Comparison of ENCODE assay signal across 10 mouse cellular contexts in genomic region chr7:99079522-99079921, GRCm38 (mm10).
A peak's percentile ranks its signal among the peaks of the same experiment; 100 is the strongest.
DNase-seq lines count a peak whose midpoint lies in the region; ATAC-seq and TF ChIP-seq lines count a peak whose summit lies in the region.
"Had no signal": no experiment of that assay in that cellular context is flagged by ENCODE, and none has a peak within 500 bp of the region (broad histone marks: within the 10 kb centered on the region; RNA-seq: fewer than 3 reads in every experiment).

No protein-coding gene starts in this region.

- no peaks in the 10 kb centered on the region for H3K9me3 ChIP-seq in heart, postnatal 0 days (replicated peaks; ENCODE audit: control insufficient read depth, low read length)
- no peaks in the 10 kb centered on the region for H3K9me3 ChIP-seq in heart, embryonic 12.5 days (replicated peaks)
- H3K9me3 ChIP-seq in forebrain, embryonic 12.5 days, result no peaks in the 10 kb centered on the region
- H3K9me3 ChIP-seq: embryonic facial prominence, embryonic 13.5 days; liver, embryonic 15.5 days had no signal

- peaks cover 3% of the 10 kb centered on the region; the same call in 1 of the 2 replicates for H3K4me1 ChIP-seq in heart, postnatal 0 days (ENCODE audit: control insufficient read depth, insufficient read depth)
- H3K4me1 ChIP-seq in heart, embryonic 12.5 days (replicated peaks), result peaks cover 24% of the 10 kb centered on the region
- H3K4me1 ChIP-seq in forebrain, embryonic 12.5 days, result peaks cover 4% of the 10 kb centered on the region; the same call in 1 of the 2 replicates

- no peak overlapping the region for H3K27ac ChIP-seq in heart, postnatal 0 days (ENCODE audit: low read depth)
- no peak overlapping the region for H3K27ac ChIP-seq in heart, embryonic 12.5 days (ENCODE audit: poor library complexity, severe bottlenecking)
- no peak overlapping the region for H3K27ac ChIP-seq in forebrain, embryonic 12.5 days
- H3K27ac ChIP-seq: embryonic facial prominence, embryonic 13.5 days; liver, embryonic 15.5 days had no signal

- no peak overlapping the region for H3K4me2 ChIP-seq in heart, postnatal 0 days (ENCODE audit: low read depth, low read length)
- H3K4me2 ChIP-seq in heart, embryonic 12.5 days, result no peak overlapping the region
- no peak overlapping the region for H3K4me2 ChIP-seq in forebrain, embryonic 12.5 days
- H3K4me2 ChIP-seq: embryonic facial prominence, embryonic 13.5 days; liver, embryonic 15.5 days had no signal

- WGBS in heart, postnatal 0 days, result 34% methylated on average over 4 of the region's 4 CpGs
- WGBS in heart, embryonic 12.5 days, result 33% methylated on average over 4 of the region's 4 CpGs
- WGBS in forebrain, embryonic 12.5 days, result 46% methylated on average over 4 of the region's 4 CpGs

- peak; percentile 46 for DNase-seq in heart, postnatal 0 days (ENCODE audit: low spot score)
- peak; percentile 65 to 69 for DNase-seq in B cell, adult 2 months
- peak; percentile 78 for DNase-seq in adrenal gland, postnatal 10 days
- peak; percentile 50 for DNase-seq in embryo, embryonic 11.5 days (ENCODE audit: low read depth, low spot score)
- DNase-seq in left cerebral cortex, adult 11 months (ENCODE audit: low spot score), result peak; percentile 18
- DNase-seq in ovary, postnatal 36 days (ENCODE audit: low spot score), result peak; percentile 41

- no peaks in the 10 kb centered on the region for H3K27me3 ChIP-seq in heart, postnatal 0 days (ENCODE audit: control insufficient read depth, insufficient read depth, low read length)
- no peaks in the 10 kb centered on the region for H3K27me3 ChIP-seq in heart, embryonic 12.5 days (replicated peaks)
- H3K27me3 ChIP-seq in forebrain, embryonic 12.5 days, result no peaks in the 10 kb centered on the region
- H3K27me3 ChIP-seq: embryonic facial prominence, embryonic 13.5 days; liver, embryonic 15.5 days had no signal

- no peak overlapping the region for H3K4me3 ChIP-seq in heart, postnatal 0 days (ENCODE audit: low read depth, low read length)
- H3K4me3 ChIP-seq in heart, embryonic 12.5 days, result no peak overlapping the region
- no peak overlapping the region for H3K4me3 ChIP-seq in forebrain, embryonic 12.5 days (replicated peaks)
- H3K4me3 ChIP-seq: embryonic facial prominence, embryonic 13.5 days; liver, embryonic 15.5 days had no signal

- peak; percentile 69 for TF ChIP-seq CTCF in heart, postnatal 0 days (IDR thresholded peaks at IDR 0.05; ENCODE audit: low read depth)

- no peaks in the 10 kb centered on the region for H3K36me3 ChIP-seq in heart, postnatal 0 days (replicated peaks; ENCODE audit: control insufficient read depth, insufficient read depth, low read length)
- H3K36me3 ChIP-seq in heart, embryonic 12.5 days, result 0 out of 2 replicates have a peak, but pooled peaks cover 4% of the 10 kb centered on the region
- no peaks in the 10 kb centered on the region for H3K36me3 ChIP-seq in forebrain, embryonic 12.5 days (replicated peaks)
- H3K36me3 ChIP-seq: embryonic facial prominence, embryonic 13.5 days had no signal

- ATAC-seq in heart, postnatal 0 days (ENCODE audit: insufficient read depth, low read depth), result no peak
- no peak for ATAC-seq in heart, embryonic 12.5 days (ENCODE audit: insufficient number of reproducible peaks, low FRiP score)
- ATAC-seq in forebrain, embryonic 12.5 days (ENCODE audit: low FRiP score), result no peak

- no peak overlapping the region for H3K9ac ChIP-seq in heart, postnatal 0 days (replicated peaks; ENCODE audit: low read depth, low read length)
- no peak overlapping the region for H3K9ac ChIP-seq in heart, embryonic 12.5 days
- no peak overlapping the region for H3K9ac ChIP-seq in forebrain, embryonic 12.5 days
- H3K9ac ChIP-seq: embryonic facial prominence, embryonic 13.5 days; liver, embryonic 15.5 days had no signal

- TF ChIP-seq EP300 in heart, postnatal 0 days (IDR thresholded peaks at IDR 0.05; ENCODE audit: low read depth), result no peak

Comparison
In these comparisons a context has a peak if more than half of its experiments do, and no peak if none do; other contexts are left out.
1. DNase-seq: peak in every context shown above with its lines; median percentile 78 in adrenal gland, postnatal 10 days; 67 in B cell, adult 2 months; 50 in embryo, embryonic 11.5 days; 46 in heart, postnatal 0 days; 41 in ovary, postnatal 36 days; 18 in left cerebral cortex, adult 11 months.